Mouse (Mus musculus) E14TG2a.4 (cell line): Measurements from ENCODE around the gene Sgsh.

Source experiments
- CTCF ChIP-seq: conservative IDR thresholded peaks from 2 replicates; pipeline ENCODE4 v1.5.1; 2014; ENCODE audit warnings: low read length
- POU5F1 ChIP-seq: IDR thresholded peaks from 2 replicates; pipeline ENCODE4 v1.6.1; 2014; ENCODE audit warnings: low read length, borderline replicate concordance

- TF ChIP-seq CTCF (no peak), POU5F1 (no peak)
These were observed 54.4 kb downstream of the Sgsh start for GRCm38 (mm10) chr11:119300986-119301385.
